Mouse (Mus musculus): ENCODE results near the gene C2cd5.

GRCm38 (mm10) chr6:143133150-143133549, 33.2 kb upstream of the C2cd5 start:
- TF ChIP-seq REST (IDR thresholded peaks at IDR 0.05; ENCODE audit: insufficient read depth, insufficient read length) = no peak
- TF ChIP-seq POLR2A (IDR thresholded peaks at IDR 0.05; ENCODE audit: insufficient read length, low read depth) = no peak
- no peak for TF ChIP-seq USF1 (IDR thresholded peaks at IDR 0.05; ENCODE audit: low read depth)
- TF ChIP-seq MAX (IDR thresholded peaks at IDR 0.05; ENCODE audit: low read depth) = no peak
- TF ChIP-seq TCF12 (IDR thresholded peaks at IDR 0.05; ENCODE audit: insufficient read depth, poor library complexity, severe bottlenecking) = no peak
- no peak for TF ChIP-seq MYOG (IDR thresholded peaks at IDR 0.05; ENCODE audit: control insufficient read depth in 1 of 3, insufficient read depth in 1 of 3, insufficient read length in 2 of 3, low read depth in 2 of 3)
- no peak for TF ChIP-seq E2F4 (IDR thresholded peaks at IDR 0.05; ENCODE audit: insufficient read depth)
- no peak for TF ChIP-seq SRF (IDR thresholded peaks at IDR 0.05; ENCODE audit: control insufficient read depth, insufficient read length, low read depth)
- TF ChIP-seq POLR2AphosphoS2 (IDR thresholded peaks at IDR 0.05; ENCODE audit: insufficient read length, low read depth) = no peak
- TF ChIP-seq CEBPB (IDR thresholded peaks at IDR 0.05; ENCODE audit: insufficient read depth, poor library complexity, severe bottlenecking) = no peak
- no peak for TF ChIP-seq TCF3 (IDR thresholded peaks at IDR 0.05; ENCODE audit: insufficient read length, low read depth)
- no peak for TF ChIP-seq MYOD1 (IDR thresholded peaks at IDR 0.05; ENCODE audit: control insufficient read depth in 1 of 3, insufficient read length in 2 of 3, low read depth in 2 of 3)
